Mouse (Mus musculus) hindbrain, embryonic 16.5 days (tissue): ENCODE results near the gene Gm28539. TPM values are rescaled to one million over a fixed set of nuclear protein-coding genes. Genes with fewer than 3 reads are reported as not detected.

ENCODE experiments used
- ATAC-seq: fragments of 200-750 bp; cut with Nextera tagmentation; 2 replicates; pipeline ENCODE4 v1.8.0; 2017; ENCODE audit warnings: moderate TSS enrichment, moderate library complexity
- H3K27ac ChIP-seq: fragments of 300-500 bp; sonication (generic); 2 replicates; pipeline ENCODE4 v1.5.1; 2014; ENCODE audit warnings: low read depth, mild to moderate bottlenecking, control low read depth, low read length, moderate library complexity
- H3K27me3 ChIP-seq: fragments of 300-500 bp; sonication (generic); replicated peaks from 2 replicates; pipeline ENCODE4 v1.6.1; 2014; ENCODE audit warnings: low read length; ENCODE audit not compliant: control insufficient read depth, insufficient read depth
- H3K36me3 ChIP-seq: fragments of 300-500 bp; sonication (generic); 2 replicates; pipeline ENCODE4 v1.6.1; 2014; ENCODE audit warnings: mild to moderate bottlenecking, low read length, moderate library complexity, mixed read lengths; ENCODE audit not compliant: control insufficient read depth, insufficient read depth
- H3K4me1 ChIP-seq: fragments of 300-500 bp; sonication (generic); 2 replicates; pipeline ENCODE4 v1.6.1; 2014; ENCODE audit warnings: low read depth, low read length; ENCODE audit not compliant: control insufficient read depth, insufficient read depth
- H3K4me2 ChIP-seq: fragments of 300-500 bp; sonication (generic); 2 replicates; pipeline ENCODE4 v1.6.1; 2014; ENCODE audit warnings: mild to moderate bottlenecking, low read length, control low read depth, moderate library complexity
- H3K4me3 ChIP-seq: fragments of 300-500 bp; sonication (generic); 2 replicates; pipeline ENCODE4 v1.5.1; 2014; ENCODE audit warnings: mild to moderate bottlenecking, low read length, control low read depth, moderate library complexity
- H3K9ac ChIP-seq: fragments of 300-500 bp; sonication (generic); 2 replicates; pipeline ENCODE4 v1.6.1; 2014; ENCODE audit warnings: low read depth, mild to moderate bottlenecking, control low read depth, low read length, moderate library complexity
- H3K9me3 ChIP-seq: fragments of 300-500 bp; sonication (generic); 2 replicates; pipeline ENCODE4 v1.6.1; 2014; ENCODE audit warnings: mild to moderate bottlenecking, low read length, moderate library complexity; ENCODE audit not compliant: control insufficient read depth
- WGBS: fragments of 180-500 bp; shearing (Covaris S2); extraction: QIAGEN DNeasy Blood & Tissue Kit; methylation state at CpG from one replicate; pipeline ENCODE4 v1.1.7; 2014; 5-methylcytosine and 5-hydroxymethylcytosine counted together
- polyA plus RNA-seq: library from polyadenylated mRNA; unstranded; fragments of >200 nt; fragmentation: Nextera tagmentation; extraction: Ambion mirVana; gene quantifications from 2 replicates; pipeline ENCODE4 v1.2.1, GENCODE M21; 2015

The Gm28539 gene
- polyA plus RNA-seq, 1 experiment from 2014 or later: not detected

- H3K27me3 ChIP-seq: no peaks in the 10 kb centered on the region
- peak overlapping the region; percentile 84 for H3K4me2 ChIP-seq
- H3K36me3 ChIP-seq: peaks cover 6% of the 10 kb centered on the region
- 9% methylated on average over 5 of the region's 5 CpGs for WGBS
- peak overlapping the region; percentile 74 for H3K4me3 ChIP-seq
- no peaks in the 10 kb centered on the region for H3K9me3 ChIP-seq
- peaks cover 9% of the 10 kb centered on the region for H3K4me1 ChIP-seq
- no peak; the same call in 1 of the 2 replicates for ATAC-seq
- H3K27ac ChIP-seq: no peak overlapping the region
- peak overlapping the region; percentile 43; the same call in 1 of the 2 replicates for H3K9ac ChIP-seq
Observed at GRCm38 (mm10) chr16:18811032-18811431, 25.4 kb upstream of the Gm28539 start.

DNA sequence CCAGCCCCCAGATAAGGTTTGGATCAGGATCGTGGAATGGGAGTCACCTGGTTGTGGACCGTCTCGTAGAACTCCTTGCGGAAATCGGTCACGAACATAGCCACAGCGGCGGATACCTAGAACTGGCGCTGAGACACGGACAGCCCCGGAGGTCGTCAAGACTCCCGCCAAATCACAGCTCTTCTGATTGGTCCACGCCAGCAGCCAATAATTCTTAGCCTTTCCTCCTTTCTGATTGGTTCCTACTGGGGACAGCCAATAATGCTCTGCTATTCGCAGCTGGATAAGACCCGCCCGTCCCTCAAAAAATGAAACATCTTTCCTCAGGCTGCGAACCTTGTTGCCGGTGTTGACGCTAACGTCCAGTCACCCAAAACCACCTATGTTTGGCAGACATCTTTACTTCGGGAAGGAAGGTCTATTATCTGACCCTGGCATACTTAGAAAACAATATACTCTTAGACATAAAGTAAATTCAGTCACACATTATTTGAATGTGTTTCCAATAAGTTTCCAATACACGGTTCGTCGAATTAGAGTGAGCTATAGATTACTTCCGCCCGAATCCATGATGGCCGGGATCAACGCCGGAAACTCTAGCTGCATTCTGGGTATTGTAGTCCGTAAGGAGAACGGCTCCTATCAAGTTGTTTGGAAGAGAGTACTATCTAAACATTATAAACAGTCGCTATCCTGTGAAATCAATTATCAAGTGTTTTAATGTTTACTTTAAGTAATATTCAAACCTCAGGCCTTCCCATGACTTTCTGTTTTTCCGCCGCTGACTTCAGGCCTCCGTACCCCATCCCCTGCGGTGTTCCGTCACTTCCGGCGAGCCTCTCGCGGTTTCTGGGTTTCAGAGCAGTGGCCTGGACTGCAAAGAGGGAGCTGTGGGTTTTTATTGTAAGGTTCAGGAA, 24.7 kb upstream of the Gm28539 start, which contains the start of the genes Ufd1 and Cdc45:
TSS of gene Ufd1 (plus strand) at position 312 of the 917 bp plus-strand sequence.
TSS of gene Cdc45 (minus strand) at position 520 of the 917 bp plus-strand sequence.
- H3K36me3 ChIP-seq: peaks cover 9% of the 10 kb centered on the region

GRCm38 (mm10) chr16:18812385-18812910, 23.9 kb upstream of the Gm28539 start:
- 1% methylated on average over 31 of the region's 31 CpGs for WGBS
- Histone ChIP-seq H3K36me3 (peaks cover 11% of the 10 kb centered on the region), H3K9ac (peak overlapping the region; percentile 77), H3K4me3 (peak overlapping the region; percentile 74), H3K9me3 (no peaks in the 10 kb centered on the region), H3K27ac (peak overlapping the region; percentile 65; the same call in 1 of the 2 replicates), H3K4me2 (peak overlapping the region; percentile 61), H3K27me3 (no peaks in the 10 kb centered on the region), H3K4me1 (peaks cover 9% of the 10 kb centered on the region)
- ATAC-seq: peak; percentile 58

More for the DNA sequence above, 24.7 kb upstream of the Gm28539 start, which contains the start of the genes Ufd1 and Cdc45:
- Histone ChIP-seq H3K4me3 (peak within 1 kb of the TSS; percentile 74), H3K4me2 (peak within 1 kb of the TSS; percentile 84), H3K9me3 (no peaks in the 10 kb centered on the region), H3K27me3 (no peaks in the 10 kb centered on the region), H3K27ac (peak within 1 kb of the TSS; percentile 65), H3K9ac (peak within 1 kb of the TSS; percentile 77), H3K4me1 (peaks cover 9% of the 10 kb centered on the region)
- ATAC-seq: peak; percentile 96
- under 1% methylated on average over 42 of the region's 42 CpGs for WGBS

- Histone ChIP-seq H3K36me3 (peaks cover 65% of the 10 kb centered on the region), H3K27me3 (no peaks in the 10 kb centered on the region), H3K9me3 (no peaks in the 10 kb centered on the region), H3K4me1 (no peaks in the 10 kb centered on the region), H3K4me2 (no peak overlapping the region), H3K4me3 (no peak overlapping the region), H3K9ac (no peak overlapping the region), H3K27ac (no peak overlapping the region)
- ATAC-seq: no peak
- WGBS: 80% methylated on average over 1 of the region's 1 CpGs
Observed at GRCm38 (mm10) chr16:18822356-18822755, 14.0 kb upstream of the Gm28539 start.

DNA sequence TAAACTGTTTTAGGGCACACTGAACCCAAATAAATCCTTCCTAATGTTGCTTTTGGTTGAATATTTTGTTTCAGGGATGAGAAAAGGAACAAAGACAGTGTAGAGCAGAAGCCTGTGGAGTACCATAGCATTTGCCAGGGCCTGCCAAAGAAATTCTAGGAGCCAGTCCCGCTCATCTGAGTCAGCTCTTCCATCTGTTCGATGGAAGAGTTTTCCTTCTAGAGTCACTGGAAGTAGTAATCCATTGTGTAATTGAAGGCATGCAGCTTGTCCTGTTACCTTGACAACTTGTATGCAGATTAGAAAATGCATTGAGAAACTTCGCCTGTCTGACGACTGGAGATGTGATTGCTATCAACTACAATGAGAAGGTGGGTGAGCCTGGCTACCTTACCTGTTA, 13.5 kb upstream of the Gm28539 start:
- H3K27me3 ChIP-seq: no peaks in the 10 kb centered on the region
- H3K9ac ChIP-seq: no peak overlapping the region
- no peak overlapping the region for H3K27ac ChIP-seq
- peaks cover 70% of the 10 kb centered on the region for H3K36me3 ChIP-seq
- ATAC-seq: no peak
- H3K4me3 ChIP-seq: no peak overlapping the region
- 65% methylated on average over 4 of the region's 4 CpGs for WGBS
- H3K4me1 ChIP-seq: no peaks in the 10 kb centered on the region
- H3K9me3 ChIP-seq: no peaks in the 10 kb centered on the region
- no peak overlapping the region for H3K4me2 ChIP-seq

GRCm38 (mm10) chr16:18828630-18829029, 7.8 kb upstream of the Gm28539 start:
- Histone ChIP-seq H3K27ac (no peak overlapping the region), H3K4me3 (no peak overlapping the region), H3K36me3 (peaks cover 58% of the 10 kb centered on the region), H3K4me2 (no peak overlapping the region), H3K9ac (no peak overlapping the region), H3K4me1 (no peaks in the 10 kb centered on the region), H3K9me3 (no peaks in the 10 kb centered on the region), H3K27me3 (no peaks in the 10 kb centered on the region)
- no peak for ATAC-seq
- 93% methylated on average over 3 of the region's 3 CpGs for WGBS

DNA sequence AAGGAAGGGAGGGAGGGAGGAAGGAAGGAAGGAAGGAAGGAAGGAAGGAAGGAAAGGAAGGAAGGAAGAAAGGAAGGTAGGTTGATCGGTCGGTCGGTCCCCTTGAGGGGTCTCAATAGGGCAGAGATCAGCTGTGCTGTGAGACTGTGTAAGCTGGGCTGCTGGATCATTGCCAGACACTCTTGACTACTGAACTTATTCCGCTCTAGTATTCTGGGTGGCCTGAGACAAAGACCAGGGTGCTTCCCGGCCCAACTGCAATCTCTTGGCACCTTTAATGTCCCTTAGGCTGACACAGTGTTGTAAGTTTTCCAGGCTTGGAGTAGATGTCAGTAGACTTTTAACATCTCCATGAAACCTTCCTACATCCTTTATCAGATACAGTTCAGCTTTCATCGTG, 7.3 kb upstream of the Gm28539 start:
- Histone ChIP-seq H3K4me1 (no peaks in the 10 kb centered on the region), H3K4me3 (no peak overlapping the region), H3K4me2 (no peak overlapping the region), H3K27me3 (no peaks in the 10 kb centered on the region), H3K27ac (no peak overlapping the region), H3K36me3 (peaks cover 60% of the 10 kb centered on the region), H3K9ac (no peak overlapping the region), H3K9me3 (no peaks in the 10 kb centered on the region)
- ATAC-seq: no peak
- WGBS: 93% methylated on average over 6 of the region's 6 CpGs

DNA sequence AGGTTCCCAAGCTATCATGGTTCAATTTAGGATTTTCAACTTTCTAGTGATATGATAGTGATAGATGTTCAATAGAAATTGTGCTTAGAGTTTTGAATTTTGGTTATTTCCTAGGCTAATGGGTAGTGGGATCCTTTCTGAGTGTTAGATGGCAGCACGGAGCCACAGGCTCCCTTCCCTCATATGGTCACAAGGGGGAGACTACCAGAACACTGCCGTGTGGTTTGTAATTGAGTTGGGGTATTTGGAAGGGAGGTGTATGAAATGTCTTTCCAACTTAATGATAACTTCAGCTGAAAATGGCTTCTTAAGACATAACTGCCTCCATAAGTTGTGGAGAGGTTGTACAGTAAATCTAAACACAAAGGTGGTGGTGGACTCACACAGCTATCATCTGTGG, 2.9 kb upstream of the Gm28539 start:
- 65% methylated on average over 2 of the region's 2 CpGs for WGBS
- no peak for ATAC-seq
- no peak overlapping the region for H3K9ac ChIP-seq
- no peak overlapping the region for H3K27ac ChIP-seq
- no peaks in the 10 kb centered on the region for H3K4me1 ChIP-seq
- peaks cover 31% of the 10 kb centered on the region for H3K36me3 ChIP-seq
- no peaks in the 10 kb centered on the region for H3K27me3 ChIP-seq
- H3K4me2 ChIP-seq: no peak overlapping the region
- H3K9me3 ChIP-seq: no peaks in the 10 kb centered on the region
- no peak overlapping the region for H3K4me3 ChIP-seq

GRCm38 (mm10) chr16:18836073-18836467, 314 bp upstream of the Gm28539 start:
- peak; percentile 55 for ATAC-seq
- H3K9ac ChIP-seq: no peak overlapping the region
- WGBS: 25% methylated on average over 3 of the region's 3 CpGs

More at GRCm38 (mm10) chr16:18836073-18836467, 314 bp upstream of the Gm28539 start:
- H3K4me3 ChIP-seq: peak overlapping the region; percentile 59
- no peaks in the 10 kb centered on the region for H3K27me3 ChIP-seq
- H3K4me2 ChIP-seq: peak overlapping the region; percentile 61
- H3K27ac ChIP-seq: no peak overlapping the region
- H3K9me3 ChIP-seq: no peaks in the 10 kb centered on the region
- peaks cover 25% of the 10 kb centered on the region for H3K36me3 ChIP-seq
- no peaks in the 10 kb centered on the region for H3K4me1 ChIP-seq
